Comparison of ENCODE assay signal across 25 mouse cellular contexts in the genomic region with DNA sequence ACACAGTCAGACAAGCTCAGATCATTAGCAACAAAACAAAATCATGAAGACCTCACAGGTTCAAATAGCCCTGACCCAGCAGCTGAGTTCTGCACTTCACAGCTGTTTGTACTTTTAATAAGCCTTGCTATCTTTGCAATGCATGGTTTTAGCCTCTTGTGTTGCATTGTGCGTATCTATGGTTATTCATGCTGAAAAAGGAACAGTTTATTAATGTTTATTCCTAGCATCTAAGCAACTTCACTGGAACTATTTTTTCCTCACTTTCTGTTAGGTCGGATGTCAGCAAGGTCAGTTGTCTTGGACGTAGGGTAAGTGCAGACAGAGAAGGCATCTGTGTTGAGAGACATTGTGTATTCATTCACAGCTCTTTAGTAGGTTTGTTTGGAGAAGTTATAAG.
"Had no signal": no experiment of that assay in that cellular context is flagged by ENCODE, and none has a peak within 500 bp of the region (broad histone marks: within the 10 kb centered on the region; RNA-seq: fewer than 3 reads in every experiment).

No protein-coding gene starts in this region.

- DNase-seq: forebrain, postnatal 0 days; gastrocnemius, postnatal 25 days; heart, adult 2 months; heart, postnatal 4 days; kidney, adult 18-20 months; kidney, adult 8-10 months; kidney, postnatal 10 days; kidney, postnatal 25 days; kidney, postnatal 4 days had no signal

- H3K4me1 ChIP-seq: forebrain, embryonic 15.5 days; hindbrain, embryonic 12.5 days; intestine, embryonic 15.5 days had no signal

- H3K9me3 ChIP-seq: forebrain, embryonic 15.5 days; heart, embryonic 13.5 days; heart, embryonic 15.5 days; hindbrain, embryonic 10.5 days; hindbrain, embryonic 12.5 days; intestine, embryonic 15.5 days; kidney, embryonic 15.5 days; limb, embryonic 10.5 days; limb, embryonic 12.5 days had no signal

- ATAC-seq: forebrain, embryonic 15.5 days; forebrain, postnatal 0 days; hindbrain, embryonic 16.5 days; inflammation-experienced regulatory T-cells, adult 6 months; intestine, embryonic 15.5 days; intestine, postnatal 0 days had no signal

- H3K4me3 ChIP-seq: forebrain, embryonic 15.5 days; heart, adult 2 months; heart, embryonic 13.5 days; heart, embryonic 15.5 days; hindbrain, embryonic 10.5 days; hindbrain, embryonic 12.5 days; intestine, embryonic 15.5 days; kidney, embryonic 15.5 days; layer of hippocampus, adult 2 months; left cerebral cortex, adult 2 months; limb, embryonic 10.5 days; limb, embryonic 12.5 days had no signal

- H3K27me3 ChIP-seq: forebrain, embryonic 15.5 days; heart, embryonic 13.5 days; heart, embryonic 15.5 days; hindbrain, embryonic 12.5 days; intestine, embryonic 15.5 days; kidney, embryonic 15.5 days; limb, embryonic 12.5 days had no signal

- H3K9ac ChIP-seq: forebrain, embryonic 15.5 days; forebrain, postnatal 0 days; heart, embryonic 13.5 days; heart, embryonic 15.5 days; hindbrain, embryonic 12.5 days; hindbrain, embryonic 14.5 days; intestine, embryonic 15.5 days; kidney, embryonic 15.5 days; limb, embryonic 12.5 days had no signal

- H3K36me3 ChIP-seq: forebrain, embryonic 15.5 days; heart, embryonic 13.5 days; heart, embryonic 15.5 days; hindbrain, embryonic 10.5 days; hindbrain, embryonic 12.5 days; intestine, embryonic 15.5 days; kidney, embryonic 15.5 days; limb, embryonic 10.5 days; limb, embryonic 12.5 days had no signal

- H3K27ac ChIP-seq: forebrain, embryonic 15.5 days; heart, adult 2 months; heart, embryonic 13.5 days; heart, embryonic 15.5 days; hindbrain, embryonic 10.5 days; hindbrain, embryonic 12.5 days; hindbrain, embryonic 14.5 days; intestine, embryonic 15.5 days; kidney, embryonic 15.5 days; layer of hippocampus, adult 2 months; left cerebral cortex, adult 2 months; limb, embryonic 10.5 days; limb, embryonic 12.5 days had no signal

- H3K4me2 ChIP-seq: forebrain, embryonic 15.5 days; heart, embryonic 11.5 days; heart, embryonic 13.5 days; heart, embryonic 15.5 days; hindbrain, embryonic 12.5 days; hindbrain, embryonic 14.5 days; intestine, embryonic 15.5 days; kidney, embryonic 15.5 days; limb, embryonic 12.5 days had no signal
